Mouse (Mus musculus): ENCODE results near the gene Ctnnbl1. TPM values are rescaled to one million over a fixed set of nuclear protein-coding genes. Genes with fewer than 3 reads are reported as not detected.

Gene Ctnnbl1
- polyA plus RNA-seq, 1 experiment = 22.1 TPM

DNA sequence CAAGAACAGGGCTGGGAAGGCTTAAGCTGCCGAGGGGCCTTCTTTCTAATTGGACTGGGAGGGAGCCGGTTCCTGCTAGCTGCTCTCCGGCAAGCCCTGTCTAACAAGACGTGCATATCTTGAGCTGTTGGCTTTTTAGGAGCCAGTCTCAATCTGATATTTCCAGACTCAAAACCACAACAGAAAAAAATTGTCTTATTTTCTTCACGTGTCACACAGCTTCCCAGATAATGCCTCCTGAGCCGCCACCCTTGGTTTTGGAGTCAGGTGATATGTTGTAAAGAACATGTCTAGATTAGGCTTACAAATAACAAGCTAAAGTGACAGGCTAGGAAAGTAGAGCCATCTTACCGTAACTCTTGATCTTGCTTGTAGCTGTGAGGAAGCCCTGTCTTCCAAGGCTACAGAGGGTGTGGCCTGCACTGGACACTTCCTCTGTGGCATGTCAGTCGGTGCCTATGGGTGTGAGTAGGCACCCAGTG is 56.7 kb downstream of the Ctnnbl1 start:
- no peak for DNase-seq (ENCODE audit: low spot score)

DNA sequence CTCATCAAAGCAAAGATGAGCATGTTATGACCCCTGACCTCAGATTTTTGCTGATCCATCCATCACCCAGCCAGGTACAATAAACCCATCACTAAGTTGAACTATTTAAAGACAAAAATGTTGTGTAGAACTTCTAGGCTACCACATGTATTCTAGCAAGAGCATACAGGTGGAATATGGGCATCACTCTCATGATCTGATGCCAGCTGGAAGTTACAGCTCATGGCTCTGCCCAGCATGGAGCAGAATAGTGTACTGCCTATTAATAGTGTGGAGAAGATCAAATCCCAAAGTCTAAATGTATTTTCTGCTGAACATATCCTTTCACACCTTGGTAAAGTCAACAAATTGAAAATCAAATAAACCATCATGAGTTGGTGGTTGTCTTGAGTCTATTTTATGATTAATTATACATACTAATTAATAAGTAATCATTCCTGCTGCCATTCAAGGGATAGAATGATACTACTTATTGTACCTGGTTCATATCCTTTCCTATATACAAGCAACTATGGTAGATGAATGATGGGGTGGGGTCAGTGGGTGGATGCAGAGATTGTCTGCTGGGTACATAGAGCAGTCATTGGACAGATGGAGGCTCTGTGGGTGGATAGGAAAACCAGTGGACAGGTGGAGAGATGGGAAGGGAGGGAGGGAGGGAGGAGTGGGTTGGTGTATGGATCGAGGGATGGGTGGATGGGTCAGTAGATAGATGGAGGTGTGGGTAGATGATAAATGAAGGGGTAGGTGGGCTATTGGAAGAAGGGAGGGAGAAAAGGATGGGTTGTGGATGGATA is 58.6 kb downstream of the Ctnnbl1 start:
- DNase-seq (ENCODE audit: low spot score) = no peak

GRCm38 (mm10) chr2:157799533-157799932 is 62.3 kb downstream of the Ctnnbl1 start:
- no peak for DNase-seq (ENCODE audit: low spot score)

DNA sequence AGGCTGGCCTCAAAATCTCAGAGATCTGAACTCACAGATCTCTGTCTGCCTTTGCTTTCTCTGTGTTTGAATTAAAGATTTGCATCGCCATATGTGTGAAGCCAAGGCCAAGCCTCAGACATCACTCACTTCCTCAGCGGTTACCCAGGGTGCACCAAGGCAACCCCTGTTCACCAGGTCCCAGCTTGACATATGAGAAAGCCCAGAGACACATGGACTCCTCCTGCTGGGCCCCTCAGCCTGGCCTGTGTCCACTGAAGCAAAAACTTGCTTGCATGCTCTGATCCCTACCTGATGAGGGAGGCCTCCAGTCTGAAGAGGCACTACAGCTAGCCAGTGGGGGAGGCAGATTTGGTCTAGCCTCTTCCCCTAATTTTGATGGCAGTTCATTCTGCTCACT is 63.1 kb downstream of the Ctnnbl1 start:
- no peak for DNase-seq (ENCODE audit: low spot score)

GRCm38 (mm10) chr2:157800746-157801501 is 63.7 kb downstream of the Ctnnbl1 start:
- no peak for DNase-seq (ENCODE audit: low spot score)

GRCm38 (mm10) chr2:157801505-157802357 is 64.5 kb downstream of the Ctnnbl1 start:
- no peak for DNase-seq (ENCODE audit: low spot score)

DNA sequence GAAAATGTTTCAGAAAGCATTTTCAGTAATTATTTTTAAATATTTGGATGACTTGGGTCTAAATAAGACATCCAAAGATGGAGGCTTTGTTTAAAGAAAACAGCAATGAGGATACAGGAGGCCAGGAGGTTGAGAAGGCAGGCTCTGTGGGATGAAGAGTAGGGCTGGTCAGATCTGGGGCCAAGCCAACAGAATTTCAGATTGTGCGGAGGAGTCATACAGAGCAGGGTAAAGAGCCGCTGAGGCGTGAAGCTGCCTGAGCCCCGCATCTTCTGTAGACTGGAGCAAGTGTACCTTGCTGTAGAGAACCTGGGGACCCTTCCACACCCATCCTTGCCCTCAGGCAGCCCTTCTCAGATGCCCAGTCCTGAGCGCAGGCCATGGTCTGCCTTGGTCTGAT is 65.5 kb downstream of the Ctnnbl1 start:
- DNase-seq (ENCODE audit: low spot score) = no peak

- DNase-seq (ENCODE audit: low spot score) = no peak
Measured at GRCm38 (mm10) chr2:157804388-157804787, 67.2 kb downstream of the Ctnnbl1 start.

- DNase-seq (ENCODE audit: low spot score) = no peak
Measured at GRCm38 (mm10) chr2:157805091-157805490, 67.9 kb downstream of the Ctnnbl1 start.

GRCm38 (mm10) chr2:157807076-157807475 is 69.9 kb downstream of the Ctnnbl1 start:
- no peak for DNase-seq (ENCODE audit: low spot score)

DNA sequence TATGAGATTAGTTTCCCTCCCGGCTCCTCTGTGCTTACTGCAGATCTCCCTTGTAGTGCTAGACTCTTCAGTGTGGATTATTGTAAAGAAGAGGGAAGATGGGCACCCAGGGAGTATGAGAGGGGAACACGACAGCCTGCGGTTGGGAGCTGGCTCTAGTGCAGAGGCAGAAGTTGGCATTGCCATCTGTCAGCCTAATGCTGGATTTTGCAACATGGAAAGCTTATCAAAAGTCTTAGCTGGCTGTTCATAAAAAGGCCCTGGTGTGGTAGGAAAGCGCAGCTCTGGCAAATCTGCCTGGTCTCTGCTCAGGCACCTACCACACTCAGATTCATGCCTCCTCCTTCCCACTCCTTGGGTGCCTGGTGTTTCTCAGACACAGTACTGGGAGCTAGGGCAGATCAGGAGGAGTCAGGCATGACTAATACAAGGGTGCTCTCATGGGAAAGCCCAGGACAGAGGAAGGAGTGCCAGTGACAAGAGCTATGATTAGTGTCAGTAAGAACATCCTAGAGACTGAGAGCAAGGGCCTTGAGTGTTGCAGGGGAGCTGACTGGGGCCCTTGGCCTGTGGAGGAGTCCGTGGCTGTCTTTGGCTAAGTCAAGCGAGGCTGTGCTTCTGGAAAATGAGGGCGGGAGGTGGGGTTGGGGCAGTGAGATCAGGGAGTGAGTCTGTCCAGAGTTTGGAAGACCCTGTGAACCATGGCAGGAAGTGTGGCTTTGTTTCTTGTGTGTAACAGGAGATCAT is 70.6 kb downstream of the Ctnnbl1 start:
- no peak for DNase-seq (ENCODE audit: low spot score)

GRCm38 (mm10) chr2:157808368-157808923 is 71.2 kb downstream of the Ctnnbl1 start:
- DNase-seq (ENCODE audit: low spot score) = no peak

GRCm38 (mm10) chr2:157809341-157809740 is 72.1 kb downstream of the Ctnnbl1 start:
- DNase-seq (ENCODE audit: low spot score) = no peak

DNA sequence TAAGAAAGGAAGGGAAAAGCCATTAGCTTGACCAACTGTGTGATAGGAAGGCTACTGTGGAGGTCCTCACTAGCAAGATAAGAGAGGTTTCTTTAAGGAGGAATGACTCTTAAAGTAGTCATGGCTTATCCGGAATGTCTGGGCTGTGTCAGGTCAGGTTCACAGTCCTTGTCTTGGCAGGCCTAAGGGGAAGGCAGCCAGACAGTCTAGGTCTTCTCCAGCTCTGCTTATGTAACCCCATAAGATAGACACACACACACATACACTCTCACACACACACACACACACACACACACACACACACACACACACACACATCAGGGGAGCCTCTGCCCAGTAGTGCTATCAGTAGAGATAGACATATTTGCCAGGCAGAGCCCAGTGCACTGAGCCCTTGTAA is 73.5 kb downstream of the Ctnnbl1 start:
- no peak for DNase-seq (ENCODE audit: low spot score)

DNA sequence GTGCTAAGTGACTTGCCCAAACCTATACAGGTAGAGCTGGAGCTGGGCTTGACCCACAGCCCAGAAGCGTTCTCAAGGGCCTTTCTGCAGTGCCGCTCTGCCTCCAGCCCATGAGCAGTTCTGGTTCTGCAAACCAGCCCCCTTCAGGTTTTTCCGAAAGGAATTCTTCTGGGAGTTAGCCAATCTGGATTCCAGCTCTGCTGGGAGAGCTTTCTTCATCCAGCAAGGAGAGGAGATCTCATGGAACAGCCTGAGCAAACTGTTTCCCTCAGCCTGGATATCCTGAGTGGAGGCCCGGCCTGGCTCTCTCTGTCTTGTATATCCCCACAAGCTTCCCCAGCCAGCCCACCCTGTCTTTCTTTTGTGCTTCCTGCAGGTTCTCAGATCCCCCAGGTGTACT is 75.9 kb downstream of the Ctnnbl1 start:
- no peak for DNase-seq (ENCODE audit: low spot score)

DNA sequence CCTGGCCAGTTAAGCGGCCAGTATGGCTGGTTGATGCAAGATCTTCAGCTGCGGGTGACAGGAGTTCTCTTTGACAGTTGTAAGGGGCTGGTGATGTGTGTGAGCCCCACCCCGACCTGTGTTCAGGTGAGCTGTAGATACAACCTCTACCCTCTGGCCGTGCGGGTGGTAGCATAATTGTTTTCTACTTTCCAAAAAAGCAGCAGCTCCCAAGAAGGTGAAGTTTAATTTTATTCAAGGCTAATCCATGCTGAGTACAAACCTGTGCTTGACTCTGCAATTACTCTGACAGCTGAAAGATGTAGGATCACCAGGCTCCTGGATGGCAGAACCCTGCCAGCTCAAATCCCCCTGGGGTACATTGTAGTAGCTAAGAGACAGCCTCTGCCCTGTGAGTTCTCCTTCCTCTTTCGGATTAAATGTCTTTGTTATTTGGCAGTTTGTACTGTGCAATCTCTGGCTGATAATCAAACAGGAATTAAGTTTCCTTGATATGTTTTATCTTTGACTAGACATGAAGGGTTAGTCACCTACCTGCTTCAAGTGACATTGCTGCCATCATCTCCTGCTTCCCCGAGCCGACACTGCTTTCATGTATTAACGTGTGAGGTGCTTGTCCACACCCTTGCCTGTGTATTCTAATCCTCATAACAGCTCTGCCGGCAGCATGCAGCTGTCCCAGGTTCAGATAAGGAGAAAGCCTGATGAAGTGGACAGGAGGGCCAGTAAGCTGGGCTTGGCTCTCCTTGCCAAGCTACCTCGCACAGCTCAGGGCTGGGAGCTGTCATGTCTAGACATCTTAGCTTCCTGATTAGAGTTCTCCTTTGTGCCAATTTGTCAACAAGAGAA is 77.1 kb downstream of the Ctnnbl1 start:
- no peak for DNase-seq (ENCODE audit: low spot score)

DNA sequence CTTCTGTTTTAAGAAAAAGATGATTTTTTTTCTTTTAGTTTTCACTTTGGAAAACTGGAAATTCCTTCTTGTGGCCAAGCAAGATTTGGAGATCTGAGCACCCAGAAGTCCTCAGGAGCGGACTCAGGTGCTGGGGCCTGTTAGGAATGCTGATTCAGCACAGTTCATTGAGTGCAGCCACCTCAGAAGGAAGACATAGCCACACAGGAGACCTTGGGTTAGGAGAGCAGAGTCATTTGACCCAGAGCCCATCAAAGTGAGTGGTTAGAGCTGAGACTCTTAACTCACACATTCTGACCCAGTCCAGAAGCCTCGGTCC is 77.7 kb downstream of the Ctnnbl1 start:
- DNase-seq (ENCODE audit: low spot score) = no peak

GRCm38 (mm10) chr2:157817672-157818071 is 80.5 kb downstream of the Ctnnbl1 start:
- no peak for DNase-seq (ENCODE audit: low spot score)

- no peak for DNase-seq (ENCODE audit: low spot score)
Measured at GRCm38 (mm10) chr2:157818576-157819320, 81.5 kb downstream of the Ctnnbl1 start.

GRCm38 (mm10) chr2:157819401-157819800 is 82.2 kb downstream of the Ctnnbl1 start:
- no peak for DNase-seq (ENCODE audit: low spot score)
